Mouse (Mus musculus) cerebellum, postnatal 25 days (tissue): ENCODE measurements at regions not wholly inside any gene's neighbourhood (a gene's known extent, or its start where the extent isn't known, plus 50 kb on each side); places are given as distances from the start of the nearest gene placed in this dataset.

Experiments used
- DNase-seq, 2 experiments: peaks; one replicate each; pipeline ENCODE4 v3.0.0; 2021; ENCODE audit warnings: mixed read lengths in 2 of 2

- DNase-seq = peak; percentile 10 to 20
Measured at GRCm38 (mm10) chr10:96955776-96956448, 339.1 kb downstream of the Btg1 start.

GRCm38 (mm10) chr10:96956449-96956834 is 339.6 kb downstream of the Btg1 start:
- no peak for DNase-seq

- no peak for DNase-seq
Measured at GRCm38 (mm10) chr10:96957019-96957418, 340.2 kb downstream of the Btg1 start.

- no peak for DNase-seq
Measured at GRCm38 (mm10) chr10:96969825-96970224, 353.0 kb downstream of the Btg1 start.

- no peak for DNase-seq
Measured at GRCm38 (mm10) chr10:96970737-96971136, 353.9 kb downstream of the Btg1 start.

- no peak for DNase-seq
Measured at GRCm38 (mm10) chr10:96971810-96972209, 355.0 kb downstream of the Btg1 start.

GRCm38 (mm10) chr10:96974326-96974977 is 357.6 kb downstream of the Btg1 start:
- no peak for DNase-seq

- DNase-seq = peak; percentile 19 to 20
Measured at GRCm38 (mm10) chr10:96976691-96977090, 359.9 kb downstream of the Btg1 start.

- DNase-seq = no peak
Measured at GRCm38 (mm10) chr10:96980494-96980831, 363.7 kb downstream of the Btg1 start.

- DNase-seq = no peak
Measured at GRCm38 (mm10) chr10:96980832-96981515, 364.2 kb downstream of the Btg1 start.

- no peak for DNase-seq
Measured at GRCm38 (mm10) chr10:96981516-96981869, 364.7 kb downstream of the Btg1 start.

GRCm38 (mm10) chr10:97000871-97001270 is 384.1 kb downstream of the Btg1 start:
- DNase-seq = no peak

GRCm38 (mm10) chr10:97008873-97009272 is 392.1 kb downstream of the Btg1 start:
- DNase-seq = no peak

GRCm38 (mm10) chr10:97009859-97010258 is 393.1 kb downstream of the Btg1 start:
- no peak for DNase-seq

- DNase-seq = peak in 1 of 2 experiments; percentile 7
Measured at GRCm38 (mm10) chr10:97018641-97019040, 401.8 kb downstream of the Btg1 start.

GRCm38 (mm10) chr10:97028776-97029175 is 412.0 kb downstream of the Btg1 start:
- no peak for DNase-seq

GRCm38 (mm10) chr10:97030996-97031395 is 414.2 kb downstream of the Btg1 start:
- peak in 1 of 2 experiments; percentile 41 for DNase-seq

GRCm38 (mm10) chr10:97035371-97035786 is 418.6 kb downstream of the Btg1 start:
- peak; percentile 57 to 60 for DNase-seq

GRCm38 (mm10) chr10:97038025-97038424 is 421.2 kb downstream of the Btg1 start:
- DNase-seq = no peak

GRCm38 (mm10) chr10:97047566-97047965 is 430.8 kb downstream of the Btg1 start:
- no peak for DNase-seq

- DNase-seq = peak in 1 of 2 experiments; percentile 36
Measured at GRCm38 (mm10) chr10:97047996-97048395, 431.2 kb downstream of the Btg1 start.

GRCm38 (mm10) chr10:97054472-97054871 is 424.9 kb upstream of the Dcn start:
- no peak for DNase-seq

GRCm38 (mm10) chr10:97061961-97062360 is 417.4 kb upstream of the Dcn start:
- no peak for DNase-seq

GRCm38 (mm10) chr10:97064546-97064945 is 414.9 kb upstream of the Dcn start:
- DNase-seq = peak in 1 of 2 experiments; percentile 48
